Mouse (Mus musculus): ENCODE data around the gene Rusc1. TPM values are rescaled to one million over a fixed set of nuclear protein-coding genes. Genes with fewer than 3 reads are reported as not detected.

Rusc1 gene
- polyA plus RNA-seq, 1 experiment from 2014 or later, result 25.7 TPM

DNA sequence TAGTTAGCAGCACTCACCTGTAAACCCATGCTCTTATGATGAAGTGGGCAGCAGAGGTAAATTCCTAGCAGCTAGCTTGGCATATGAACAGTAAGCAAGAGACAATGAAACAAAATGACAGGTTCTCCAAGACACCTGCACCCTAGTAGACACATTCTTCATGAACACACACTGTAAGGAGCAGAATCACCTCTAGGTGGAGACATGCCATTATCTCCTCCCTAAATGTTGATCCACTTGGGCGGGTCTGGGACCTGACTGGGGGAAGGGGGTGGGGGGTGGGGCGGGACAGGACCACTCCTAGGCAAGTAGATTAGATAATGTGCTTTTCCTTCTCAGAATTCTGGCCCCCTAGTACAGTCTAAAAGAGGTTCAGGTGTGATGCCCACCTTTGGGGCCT lies 22.4 kb upstream of the Rusc1 start:
- no peak overlapping the region for H3K4me2 ChIP-seq (replicated peaks)
- no peak overlapping the region for H3K27ac ChIP-seq (replicated peaks)
- no peaks in the 10 kb centered on the region for H3K27me3 ChIP-seq
- H3K36me3 ChIP-seq, result no peaks in the 10 kb centered on the region
- H3K4me3 ChIP-seq (replicated peaks), result no peak overlapping the region
- no peak for ATAC-seq (ENCODE audit: insufficient number of reproducible peaks, low FRiP score, low TSS enrichment, low read depth)
- no peaks in the 10 kb centered on the region for H3K4me1 ChIP-seq
- no peaks in the 10 kb centered on the region for H3K9me3 ChIP-seq (replicated peaks)
- 7% methylated on average over 2 of the region's 2 CpGs for whole genome bisulfite sequencing
- no peak overlapping the region for H3K9ac ChIP-seq

DNA sequence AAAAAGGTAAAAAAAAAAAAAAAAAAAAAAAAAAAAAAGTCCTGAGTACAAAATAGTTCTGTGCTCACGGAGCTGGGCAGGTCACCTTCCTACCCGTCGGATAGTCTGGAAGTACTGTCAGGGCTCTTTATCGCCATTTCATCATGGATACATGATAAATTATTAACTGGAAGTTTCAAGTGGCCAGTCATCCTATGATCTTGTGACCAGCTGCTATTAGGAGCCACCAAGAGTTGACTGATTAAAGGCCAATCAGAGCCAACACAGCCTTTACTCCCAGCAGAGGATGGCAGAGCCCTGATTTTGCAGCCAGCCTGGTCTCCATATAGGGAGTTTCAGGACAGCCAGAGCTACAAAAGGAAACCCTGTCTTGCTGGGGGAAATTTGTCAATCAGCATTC lies 19.9 kb upstream of the Rusc1 start:
- H3K4me2 ChIP-seq (replicated peaks), result no peak overlapping the region
- no peak for ATAC-seq (ENCODE audit: insufficient number of reproducible peaks, low FRiP score, low TSS enrichment, low read depth)
- 84% methylated on average over 4 of the region's 4 CpGs for WGBS

DNA sequence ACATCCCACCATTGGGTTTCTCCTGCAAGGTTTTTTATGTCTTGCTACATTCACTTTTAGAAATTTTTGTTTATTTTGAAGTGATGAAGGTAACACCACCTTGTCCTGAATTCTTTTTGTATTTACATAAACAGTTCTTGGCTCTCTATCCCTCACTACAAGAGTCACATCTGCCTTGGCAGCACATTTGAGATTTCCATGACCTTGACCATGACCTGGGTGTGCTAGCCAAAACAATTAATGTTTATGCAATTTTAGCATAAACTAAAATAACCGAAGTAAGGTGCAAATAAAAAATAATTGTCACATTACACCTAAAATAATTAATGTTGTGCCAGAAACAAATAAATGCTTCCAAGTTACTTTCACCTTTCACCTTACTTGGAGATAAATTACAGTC lies 15.0 kb upstream of the Rusc1 start:
- Histone ChIP-seq H3K4me2 (replicated peaks) (no peak overlapping the region), H3K4me1 (no peaks in the 10 kb centered on the region), H3K4me3 (replicated peaks) (no peak overlapping the region), H3K27me3 (no peaks in the 10 kb centered on the region), H3K9ac (no peak overlapping the region), H3K36me3 (no peaks in the 10 kb centered on the region), H3K27ac (replicated peaks) (no peak overlapping the region), H3K9me3 (replicated peaks) (no peaks in the 10 kb centered on the region)
- ATAC-seq (ENCODE audit: insufficient number of reproducible peaks, low FRiP score, low TSS enrichment, low read depth), result no peak
- WGBS, result 52% methylated on average over 1 of the region's 1 CpGs

More for the DNA sequence above, 19.9 kb upstream of the Rusc1 start:
- H3K9me3 ChIP-seq (replicated peaks), result no peaks in the 10 kb centered on the region
- no peak overlapping the region for H3K9ac ChIP-seq
- H3K27me3 ChIP-seq, result no peaks in the 10 kb centered on the region
- H3K36me3 ChIP-seq, result no peaks in the 10 kb centered on the region
- H3K4me3 ChIP-seq (replicated peaks), result no peak overlapping the region
- H3K27ac ChIP-seq (replicated peaks), result no peak overlapping the region
- H3K4me1 ChIP-seq, result no peaks in the 10 kb centered on the region

DNA sequence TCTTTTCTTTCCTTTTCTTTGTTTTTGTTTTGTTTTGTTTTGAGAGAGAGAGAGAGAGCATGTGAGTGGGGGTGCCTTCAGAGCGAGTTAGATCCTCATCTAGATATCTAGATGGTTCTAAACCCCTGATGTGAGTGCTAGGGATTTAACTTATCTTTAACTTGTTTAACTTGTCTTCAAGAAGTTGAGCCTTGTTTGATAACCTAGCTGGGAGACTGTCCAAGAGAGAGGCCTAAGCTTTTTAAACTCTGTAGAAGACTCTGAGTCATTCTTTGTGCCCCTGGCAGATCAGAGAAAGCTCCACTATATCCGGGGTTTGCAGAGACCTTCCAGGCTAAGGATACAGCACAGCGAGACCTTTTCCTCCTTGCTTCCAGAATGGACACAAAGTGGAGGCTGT lies 14.4 kb upstream of the Rusc1 start:
- no peaks in the 10 kb centered on the region for H3K27me3 ChIP-seq
- no peak overlapping the region for H3K4me2 ChIP-seq (replicated peaks)
- ATAC-seq (ENCODE audit: insufficient number of reproducible peaks, low FRiP score, low TSS enrichment, low read depth), result no peak
- no peak overlapping the region for H3K9ac ChIP-seq
- H3K9me3 ChIP-seq (replicated peaks), result no peaks in the 10 kb centered on the region
- H3K36me3 ChIP-seq, result no peaks in the 10 kb centered on the region
- 61% methylated on average over 3 of the region's 3 CpGs for WGBS
- H3K27ac ChIP-seq (replicated peaks), result no peak overlapping the region
- H3K4me1 ChIP-seq, result peaks cover 3% of the 10 kb centered on the region; the same call in 1 of the 2 replicates
- H3K4me3 ChIP-seq (replicated peaks), result no peak overlapping the region

DNA sequence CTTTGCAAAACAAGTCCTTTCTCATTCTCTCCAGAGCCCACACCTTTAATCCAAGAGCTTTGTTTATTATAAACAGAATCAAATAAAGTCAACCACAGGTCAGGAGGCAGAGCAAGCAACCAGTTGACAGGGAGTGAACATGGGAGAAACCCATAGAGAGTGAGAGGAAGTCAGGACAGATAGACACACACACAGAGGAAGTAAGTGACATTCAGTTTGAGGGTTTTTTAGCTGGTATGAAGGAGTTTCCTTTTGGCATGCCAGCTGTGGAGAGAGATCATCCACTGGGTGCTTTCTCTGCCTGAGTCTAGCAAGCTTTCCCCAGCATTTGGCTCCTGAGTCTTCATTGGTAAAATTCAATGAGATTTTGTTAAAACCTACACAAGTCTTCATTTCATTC lies 13.8 kb upstream of the Rusc1 start:
- Histone ChIP-seq H3K9me3 (replicated peaks) (no peaks in the 10 kb centered on the region), H3K36me3 (no peaks in the 10 kb centered on the region), H3K27ac (replicated peaks) (no peak overlapping the region), H3K4me2 (replicated peaks) (no peak overlapping the region), H3K9ac (no peak overlapping the region), H3K4me1 (peaks cover 9% of the 10 kb centered on the region; the same call in 1 of the 2 replicates), H3K27me3 (no peaks in the 10 kb centered on the region), H3K4me3 (replicated peaks) (no peak overlapping the region)
- ATAC-seq (ENCODE audit: insufficient number of reproducible peaks, low FRiP score, low TSS enrichment, low read depth), result no peak

DNA sequence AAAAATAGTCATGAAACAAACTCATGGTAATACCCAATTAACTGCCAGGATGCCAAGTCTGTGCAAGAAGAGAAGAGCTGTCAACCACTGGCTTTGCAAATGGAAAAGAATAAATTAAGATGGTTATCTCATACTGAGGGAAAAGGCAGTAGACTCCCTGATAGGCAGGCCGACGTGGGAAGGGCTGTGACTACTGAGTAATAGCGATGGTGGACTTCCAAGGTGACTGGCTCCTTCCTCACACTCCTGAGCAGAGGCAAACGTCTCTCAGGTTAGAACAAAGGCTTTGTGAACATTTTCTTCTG lies 10.1 kb upstream of the Rusc1 start:
- H3K27me3 ChIP-seq, result no peaks in the 10 kb centered on the region
- H3K9me3 ChIP-seq (replicated peaks), result no peaks in the 10 kb centered on the region
- H3K36me3 ChIP-seq, result peaks cover 18% of the 10 kb centered on the region
- no peak overlapping the region for H3K9ac ChIP-seq
- no peak for ATAC-seq (ENCODE audit: insufficient number of reproducible peaks, low FRiP score, low TSS enrichment, low read depth)
- no peak overlapping the region for H3K4me2 ChIP-seq (replicated peaks)
- no peak overlapping the region for H3K4me3 ChIP-seq (replicated peaks)
- H3K4me1 ChIP-seq, result peaks cover 31% of the 10 kb centered on the region
- 59% methylated on average over 4 of the region's 4 CpGs for WGBS
- 0 out of 2 replicates have a peak overlapping the region, but pooled peaks have one; percentile 74 for H3K27ac ChIP-seq (replicated peaks)

DNA sequence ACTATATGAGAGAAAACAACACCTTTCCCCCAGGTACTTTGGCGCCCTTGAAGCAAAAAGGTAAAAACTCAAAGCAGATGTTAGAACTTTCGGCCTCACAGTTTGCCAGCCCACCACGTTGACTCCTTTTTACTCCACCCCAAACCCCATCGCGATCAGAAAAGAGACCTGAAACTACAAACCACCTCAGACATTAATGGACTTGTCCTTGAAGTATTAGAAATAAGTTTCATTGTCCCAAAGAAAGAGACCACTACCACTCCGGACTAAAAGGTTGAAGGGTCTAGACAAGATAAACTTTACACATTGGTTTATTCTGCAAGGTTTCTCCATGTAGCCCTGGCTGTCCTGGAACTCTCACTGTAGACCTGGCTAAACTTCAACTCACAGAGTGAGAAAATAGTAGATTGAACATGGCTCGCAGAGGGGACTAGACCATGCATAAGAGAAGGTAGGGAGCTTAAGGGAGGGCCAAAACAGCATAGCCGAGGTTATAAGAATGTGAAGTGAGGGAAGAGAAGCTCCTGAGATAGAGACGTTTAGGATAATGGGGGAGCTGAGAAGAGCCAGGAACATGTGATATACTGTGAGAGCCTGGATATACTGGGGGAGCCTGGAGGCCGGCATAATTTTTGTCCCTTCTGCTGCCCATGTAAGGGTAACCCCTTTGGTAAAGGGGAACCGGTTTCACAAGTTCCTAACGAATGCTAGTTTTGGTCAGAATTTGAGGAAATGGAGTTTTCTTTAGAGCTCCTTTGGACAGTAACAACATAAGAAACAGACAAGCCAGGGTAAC lies 9.6 kb upstream of the Rusc1 start:
- Histone ChIP-seq H3K9me3 (replicated peaks) (no peaks in the 10 kb centered on the region), H3K27me3 (no peaks in the 10 kb centered on the region), H3K4me3 (replicated peaks) (peak overlapping the region; percentile 74), H3K27ac (replicated peaks) (peak overlapping the region; percentile 74), H3K36me3 (peaks cover 23% of the 10 kb centered on the region), H3K4me1 (peaks cover 31% of the 10 kb centered on the region), H3K9ac (no peak overlapping the region), H3K4me2 (replicated peaks) (peak overlapping the region; percentile 85)
- WGBS, result 53% methylated on average over 12 of the region's 12 CpGs
- ATAC-seq (ENCODE audit: insufficient number of reproducible peaks, low FRiP score, low TSS enrichment, low read depth), result no peak

DNA sequence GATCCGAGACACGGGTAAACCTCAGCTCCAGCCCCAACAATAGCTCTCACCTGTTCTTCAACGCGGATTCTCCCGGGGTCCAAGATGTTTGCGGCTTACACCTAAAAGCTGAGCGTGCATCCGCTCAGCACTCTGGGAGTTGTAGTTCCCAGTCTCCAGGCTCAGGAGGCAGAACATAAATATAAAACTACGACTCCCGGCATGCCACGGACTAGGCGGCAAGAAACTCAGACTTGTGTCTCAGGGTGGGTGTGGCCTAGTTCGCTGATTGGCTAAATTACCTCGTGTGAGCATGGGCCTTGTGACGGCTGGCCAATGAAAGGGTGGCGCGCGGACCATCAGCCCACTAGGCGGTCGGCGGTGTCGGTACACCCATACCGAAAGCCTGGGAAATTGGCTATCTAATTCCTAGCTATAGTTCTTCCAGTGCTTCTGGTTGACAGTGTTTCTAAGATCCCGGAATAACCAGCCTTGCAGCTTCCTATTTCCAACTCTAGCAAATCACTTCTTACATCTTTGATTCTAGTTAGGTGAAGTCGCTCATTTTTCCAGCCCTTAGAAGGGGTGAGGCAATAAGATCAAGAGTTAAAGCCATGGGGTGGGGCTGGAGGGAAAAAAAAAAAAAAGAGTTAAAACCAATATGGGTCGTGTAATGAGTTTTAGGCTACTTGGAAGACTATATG lies 8.8 kb upstream of the Rusc1 start, which contains the start of gene Fdps:
Fdps (minus strand) TSS at position 148 of the 683 bp plus-strand sequence.
- no peaks in the 10 kb centered on the region for H3K9me3 ChIP-seq (replicated peaks)
- H3K4me1 ChIP-seq, result peaks cover 31% of the 10 kb centered on the region
- peak; percentile 99 for ATAC-seq (ENCODE audit: insufficient number of reproducible peaks, low FRiP score, low TSS enrichment, low read depth)
- peak within 1 kb of the TSS; percentile 85 for H3K4me2 ChIP-seq (replicated peaks)
- H3K9ac ChIP-seq, result peak within 1 kb of the TSS; percentile 44
- under 1% methylated on average over 26 of the region's 26 CpGs for WGBS
- H3K36me3 ChIP-seq, result peaks cover 30% of the 10 kb centered on the region
- H3K4me3 ChIP-seq (replicated peaks), result peak within 1 kb of the TSS; percentile 74
- peak within 1 kb of the TSS; percentile 74 for H3K27ac ChIP-seq (replicated peaks)
- H3K27me3 ChIP-seq, result no peaks in the 10 kb centered on the region

DNA sequence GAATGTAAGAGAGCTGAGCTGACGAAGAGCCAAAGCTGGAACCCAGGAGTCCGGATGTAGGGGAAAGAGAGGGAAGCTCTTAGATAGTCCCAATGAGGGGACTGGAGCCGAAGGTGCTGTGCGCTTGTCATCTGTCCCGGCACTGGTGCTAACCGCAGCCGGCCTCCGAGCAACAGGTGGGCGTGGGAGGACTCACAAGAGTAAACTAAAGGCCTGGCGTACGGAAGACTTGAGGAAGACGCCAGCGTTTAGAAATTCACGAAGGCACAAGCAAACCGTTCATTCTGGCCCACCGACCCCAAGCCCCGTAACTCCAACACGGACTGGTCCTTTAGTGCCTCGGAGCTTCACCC lies 8.3 kb upstream of the Rusc1 start:
- H3K9me3 ChIP-seq (replicated peaks), result no peaks in the 10 kb centered on the region
- H3K27ac ChIP-seq (replicated peaks), result peak overlapping the region; percentile 68
- peaks cover 35% of the 10 kb centered on the region for H3K36me3 ChIP-seq
- H3K4me3 ChIP-seq (replicated peaks), result peak overlapping the region; percentile 74
- WGBS, result under 1% methylated on average over 19 of the region's 19 CpGs
- ATAC-seq (ENCODE audit: insufficient number of reproducible peaks, low FRiP score, low TSS enrichment, low read depth), result peak; percentile 1; the same call in 1 of the 2 replicates
- peak overlapping the region; percentile 85 for H3K4me2 ChIP-seq (replicated peaks)
- no peaks in the 10 kb centered on the region for H3K27me3 ChIP-seq
- H3K9ac ChIP-seq, result peak overlapping the region; percentile 44
- H3K4me1 ChIP-seq, result peaks cover 31% of the 10 kb centered on the region

DNA sequence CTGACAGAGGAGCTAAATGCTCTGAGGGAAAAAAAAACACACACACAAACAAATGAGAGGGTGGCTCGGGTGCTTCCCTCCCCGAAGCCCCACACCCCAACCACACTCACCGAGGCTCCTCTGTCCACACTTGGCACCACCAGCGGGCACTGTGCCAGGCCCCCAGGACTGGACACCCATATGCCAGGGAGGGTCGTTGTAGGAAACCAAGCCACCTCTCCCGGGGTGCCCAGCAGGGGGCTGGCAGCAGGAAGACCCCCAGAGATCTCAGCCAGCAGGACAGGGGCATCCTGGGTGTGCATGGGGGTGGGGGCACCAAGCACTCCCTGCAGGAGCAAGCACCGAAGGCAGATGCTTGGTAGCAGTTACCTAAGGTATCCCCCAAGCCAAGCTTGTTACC lies 7.7 kb upstream of the Rusc1 start, which contains the start of gene Gm43738:
Gm43738 (minus strand) TSS at position 289 of the 400 bp plus-strand sequence.
- WGBS, result 23% methylated on average over 7 of the region's 7 CpGs

DNA sequence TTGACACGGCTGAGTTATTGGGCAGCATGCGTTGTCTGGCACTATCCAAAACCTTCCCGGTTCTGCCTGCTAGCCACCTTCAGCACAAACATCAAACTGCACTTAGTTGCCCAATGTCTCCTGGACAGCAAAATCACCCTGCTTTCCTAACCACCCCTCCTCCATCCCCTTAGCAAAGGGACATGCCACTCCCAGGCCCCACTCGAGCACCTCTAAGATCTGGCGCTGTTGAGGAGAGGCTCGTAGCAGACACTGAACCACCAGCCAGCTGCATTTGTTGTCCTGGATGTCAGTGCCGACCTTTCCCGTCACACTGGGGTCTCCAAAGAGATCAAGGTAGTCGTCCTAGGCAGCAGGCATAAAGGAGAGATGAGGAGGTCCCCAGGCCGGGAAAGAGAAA lies 910 bp upstream of the Rusc1 start:
- H3K9ac ChIP-seq, result no peak overlapping the region
- peaks cover 33% of the 10 kb centered on the region for H3K4me1 ChIP-seq
- peaks cover 50% of the 10 kb centered on the region for H3K36me3 ChIP-seq
- H3K4me2 ChIP-seq (replicated peaks), result no peak overlapping the region; the same call in 1 of the 2 replicates
- peaks cover 8% of the 10 kb centered on the region; the same call in 1 of the 2 replicates for H3K27me3 ChIP-seq
- ATAC-seq (ENCODE audit: insufficient number of reproducible peaks, low FRiP score, low TSS enrichment, low read depth), result no peak
- no peaks in the 10 kb centered on the region for H3K9me3 ChIP-seq (replicated peaks)
- H3K27ac ChIP-seq (replicated peaks), result 0 out of 2 replicates have a peak overlapping the region, but pooled peaks have one; percentile 28
- H3K4me3 ChIP-seq (replicated peaks), result 0 out of 2 replicates have a peak overlapping the region, but pooled peaks have one; percentile 70
- WGBS, result 82% methylated on average over 10 of the region's 10 CpGs

More for the DNA sequence above, 7.7 kb upstream of the Rusc1 start, which contains the start of gene Gm43738:
- H3K4me3 ChIP-seq (replicated peaks), result peak within 1 kb of the TSS; percentile 74
- H3K4me1 ChIP-seq, result peaks cover 31% of the 10 kb centered on the region
- peaks cover 41% of the 10 kb centered on the region for H3K36me3 ChIP-seq
- peak within 1 kb of the TSS; percentile 44 for H3K9ac ChIP-seq
- no peaks in the 10 kb centered on the region for H3K9me3 ChIP-seq (replicated peaks)
- H3K27ac ChIP-seq (replicated peaks), result peak within 1 kb of the TSS; percentile 74
- no peaks in the 10 kb centered on the region for H3K27me3 ChIP-seq
- H3K4me2 ChIP-seq (replicated peaks), result peak within 1 kb of the TSS; percentile 85
- ATAC-seq (ENCODE audit: insufficient number of reproducible peaks, low FRiP score, low TSS enrichment, low read depth), result no peak

Measured in embryonic facial prominence, embryonic 15.5 days (tissue).